ENCODE assay signal across 29 mouse cellular contexts in genomic region chr8:9406204-9406603, GRCm38 (mm10).
"Had no signal": no experiment of that assay in that cellular context is flagged by ENCODE, and none has a peak within 500 bp of the region (broad histone marks: within the 10 kb centered on the region; RNA-seq: fewer than 3 reads in every experiment).

No protein-coding gene starts in this region.

- H3K4me1 ChIP-seq: heart, embryonic 13.5 days; heart, embryonic 15.5 days; hindbrain, embryonic 12.5 days; intestine, embryonic 15.5 days; liver, embryonic 13.5 days had no signal

- H3K9ac ChIP-seq: heart, embryonic 13.5 days; heart, embryonic 15.5 days; hindbrain, embryonic 12.5 days; hindbrain, embryonic 14.5 days; intestine, embryonic 15.5 days; limb, embryonic 12.5 days; liver, embryonic 13.5 days had no signal

- ATAC-seq: hindbrain, embryonic 16.5 days; inflammation-experienced regulatory T-cells, adult 6 months; intestine, embryonic 15.5 days; intestine, postnatal 0 days had no signal

- DNase-seq: gastrocnemius, adult 2 months; gastrocnemius, postnatal 10 days; gastrocnemius, postnatal 25 days; heart, adult 11 months; heart, adult 2 months; heart, postnatal 14 days; heart, postnatal 36 days; kidney, adult 18-20 months; kidney, adult 8-10 months; kidney, postnatal 10 days; kidney, postnatal 25 days; kidney, postnatal 4 days; layer of hippocampus, adult 9-11 months; liver; liver, embryonic 13.5 days had no signal

- H3K36me3 ChIP-seq: heart, embryonic 13.5 days; heart, embryonic 15.5 days; hindbrain, embryonic 10.5 days; hindbrain, embryonic 12.5 days; intestine, embryonic 15.5 days; limb, embryonic 10.5 days; limb, embryonic 12.5 days; liver, embryonic 13.5 days had no signal

- H3K4me2 ChIP-seq: heart, embryonic 11.5 days; heart, embryonic 13.5 days; heart, embryonic 15.5 days; hindbrain, embryonic 12.5 days; hindbrain, embryonic 14.5 days; intestine, embryonic 15.5 days; limb, embryonic 12.5 days; liver, embryonic 11.5 days; liver, embryonic 13.5 days had no signal

- H3K9me3 ChIP-seq: heart, embryonic 13.5 days; heart, embryonic 15.5 days; hindbrain, embryonic 10.5 days; hindbrain, embryonic 12.5 days; intestine, embryonic 15.5 days; limb, embryonic 10.5 days; limb, embryonic 12.5 days; liver, embryonic 13.5 days had no signal

- H3K4me3 ChIP-seq: gastrocnemius, adult 2 months; heart, adult 2 months; heart, embryonic 13.5 days; heart, embryonic 15.5 days; hindbrain, embryonic 10.5 days; hindbrain, embryonic 12.5 days; intestine, embryonic 15.5 days; left cerebral cortex, adult 2 months; limb, embryonic 10.5 days; limb, embryonic 12.5 days; liver, embryonic 13.5 days had no signal

- H3K27me3 ChIP-seq: heart, embryonic 13.5 days; heart, embryonic 15.5 days; hindbrain, embryonic 12.5 days; intestine, embryonic 15.5 days; limb, embryonic 12.5 days; liver, embryonic 13.5 days had no signal

- H3K27ac ChIP-seq: gastrocnemius, adult 2 months; heart, adult 2 months; heart, embryonic 13.5 days; heart, embryonic 15.5 days; hindbrain, embryonic 10.5 days; hindbrain, embryonic 12.5 days; hindbrain, embryonic 14.5 days; intestine, embryonic 15.5 days; left cerebral cortex, adult 2 months; limb, embryonic 10.5 days; limb, embryonic 12.5 days; liver, embryonic 13.5 days had no signal
